Mouse (Mus musculus) neural tube, embryonic 11.5 days (tissue): ENCODE data around the gene Tcp10a. TPM values are rescaled to one million over a fixed set of nuclear protein-coding genes. Genes with fewer than 3 reads are reported as not detected.
A peak's percentile ranks its signal among the peaks of the same experiment; 100 is the strongest.
"Not testable (repeated sequence)": the region's sequence is repeated elsewhere in the genome, so short reads cannot be mapped to it uniquely, and the experiment has no call there.

ENCODE experiments used
- ATAC-seq: fragments of 200-750 bp; cut with Nextera tagmentation; 2 replicates; pipeline ENCODE4 v1.8.0; 2017; ENCODE audit warnings: moderate number of reproducible peaks, mild to moderate bottlenecking, moderate TSS enrichment, moderate library complexity; ENCODE audit not compliant: insufficient read depth, low FRiP score, low TSS enrichment
- DNase-seq: peaks from one replicate; pipeline ENCODE4 v3.0.0-alpha.2; 2015; ENCODE audit warnings: low spot score
- H3K27ac ChIP-seq: fragments of 300-500 bp; sonication (generic); 2 replicates; pipeline ENCODE4 v1.5.1; 2014; ENCODE audit warnings: low read depth, mild to moderate bottlenecking, low read length
- H3K27me3 ChIP-seq: fragments of 300-500 bp; sonication (generic); 2 replicates; pipeline ENCODE4 v1.6.1; 2014; ENCODE audit warnings: mild to moderate bottlenecking, low read length, mixed read lengths; ENCODE audit not compliant: control insufficient read depth, insufficient read depth
- H3K36me3 ChIP-seq: fragments of 300-500 bp; sonication (generic); 2 replicates; pipeline ENCODE4 v1.6.1; 2014; ENCODE audit warnings: mild to moderate bottlenecking, low read length, moderate library complexity, mixed read lengths; ENCODE audit not compliant: control insufficient read depth, insufficient read depth
- H3K4me1 ChIP-seq: fragments of 300-500 bp; sonication (generic); 2 replicates; pipeline ENCODE4 v1.6.1; 2014; ENCODE audit warnings: low read length, mixed read lengths; ENCODE audit not compliant: control insufficient read depth, insufficient read depth
- H3K4me2 ChIP-seq: fragments of 300-500 bp; sonication (generic); 2 replicates; pipeline ENCODE4 v1.6.1; 2014; ENCODE audit warnings: low read depth, mild to moderate bottlenecking, moderate library complexity
- H3K4me3 ChIP-seq: fragments of 300-500 bp; sonication (generic); 2 replicates; pipeline ENCODE4 v1.5.1; 2014; ENCODE audit warnings: low read depth, low read length
- H3K9ac ChIP-seq: fragments of 300-500 bp; sonication (generic); 2 replicates; pipeline ENCODE4 v1.6.1; 2014; ENCODE audit warnings: mild to moderate bottlenecking, low read length
- H3K9me3 ChIP-seq: fragments of 300-500 bp; sonication (generic); 2 replicates; pipeline ENCODE4 v1.6.1; 2016; ENCODE audit warnings: low read length; ENCODE audit not compliant: control insufficient read depth
- WGBS: fragments of 180-500 bp; shearing (Covaris S2); extraction: QIAGEN DNeasy Blood & Tissue Kit; methylation state at CpG from one replicate; pipeline ENCODE4 v1.1.7; 2014; 5-methylcytosine and 5-hydroxymethylcytosine counted together
- polyA plus RNA-seq: library from polyadenylated mRNA; unstranded; fragments of >200 nt; fragmentation: Nextera tagmentation; extraction: Ambion mirVana; gene quantifications from 2 replicates; pipeline ENCODE4 v1.2.1, GENCODE M21; 2014

Tcp10a gene
- polyA plus RNA-seq, 1 experiment from 2014 or later = not detected

DNA sequence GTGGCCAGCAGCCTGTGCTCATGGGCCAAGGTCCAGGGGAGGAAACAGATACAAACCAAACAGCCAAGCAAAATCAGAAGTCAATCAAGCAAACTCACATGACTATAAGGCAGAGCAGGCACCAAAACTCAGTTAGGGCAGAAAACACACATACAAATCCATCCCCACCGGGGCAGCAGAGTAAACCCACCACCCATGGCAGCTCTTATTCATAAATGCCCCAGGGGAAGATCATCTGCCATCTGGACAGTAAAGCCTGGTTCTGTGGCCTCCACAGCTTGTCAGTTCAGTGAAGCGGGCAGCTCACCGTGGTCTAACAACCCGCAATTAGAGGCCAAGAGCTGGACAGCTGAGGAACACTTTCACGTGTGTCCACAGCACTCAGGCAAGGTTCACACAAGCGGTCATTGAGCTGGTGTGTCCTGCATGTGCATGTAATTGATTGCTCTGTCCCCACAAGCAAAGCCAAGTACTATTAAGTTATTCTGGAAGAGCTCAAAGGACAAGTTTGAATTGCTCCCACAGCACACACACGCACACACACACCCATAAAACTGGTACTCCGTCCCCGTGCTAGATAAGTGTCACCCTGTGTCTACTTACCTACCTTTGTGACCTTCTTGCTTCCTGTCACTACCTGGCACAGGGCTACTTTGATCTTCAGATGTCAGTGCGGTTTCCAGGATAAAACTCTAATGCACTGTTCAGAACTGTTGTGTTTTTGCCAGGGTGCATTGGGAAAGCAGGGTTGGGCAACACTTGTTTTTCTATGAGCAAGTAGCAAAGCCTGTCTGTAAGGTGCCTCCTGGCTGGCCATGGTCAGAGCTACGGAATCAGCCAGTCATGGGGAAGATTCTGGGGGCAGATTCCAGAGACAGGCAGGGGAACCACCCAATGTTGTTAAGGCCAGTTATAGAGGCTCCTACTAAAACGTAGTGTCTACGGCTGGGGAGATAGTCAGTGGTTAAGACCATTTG, 59.0 kb downstream of the Tcp10a start:
- 79% methylated on average over 9 of the region's 13 CpGs for WGBS
- not testable (repeated sequence) for H3K27ac ChIP-seq

DNA sequence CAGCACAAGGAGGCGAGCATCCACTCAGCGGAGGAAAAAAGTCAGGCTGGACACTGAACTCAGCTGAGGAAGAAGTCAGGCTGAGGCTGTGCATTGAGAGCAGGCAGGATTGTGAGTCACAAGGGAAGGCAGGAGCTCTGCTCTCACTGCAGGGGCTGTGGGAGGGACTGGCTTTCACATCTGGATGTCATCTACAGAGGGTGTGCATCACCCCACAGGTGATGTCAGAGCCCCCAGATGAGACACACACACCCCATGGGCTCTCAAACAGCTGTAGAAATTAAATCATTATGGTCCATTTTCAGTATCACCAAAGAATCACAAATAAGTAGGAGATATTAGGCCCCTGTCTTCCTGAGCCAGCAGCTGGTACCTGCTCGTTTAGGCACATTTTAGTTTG, 60.9 kb downstream of the Tcp10a start, which contains the start of gene Unc93a2:
Unc93a2 (minus strand) TSS at position 101 of the 400 bp plus-strand sequence.
- DNase-seq, H3K9me3 ChIP-seq, H3K4me1 ChIP-seq, ATAC-seq, H3K36me3 ChIP-seq, H3K4me2 ChIP-seq, H3K27ac ChIP-seq, H3K9ac ChIP-seq, H3K27me3 ChIP-seq, H3K4me3 ChIP-seq: not testable (repeated sequence)
- WGBS = 83% methylated on average over 3 of the region's 3 CpGs

More for the DNA sequence above, 59.0 kb downstream of the Tcp10a start:
- ATAC-seq, H3K4me3 ChIP-seq, H3K4me1 ChIP-seq, H3K9ac ChIP-seq, H3K4me2 ChIP-seq, H3K36me3 ChIP-seq, DNase-seq, H3K9me3 ChIP-seq, H3K27me3 ChIP-seq: not testable (repeated sequence)

DNA sequence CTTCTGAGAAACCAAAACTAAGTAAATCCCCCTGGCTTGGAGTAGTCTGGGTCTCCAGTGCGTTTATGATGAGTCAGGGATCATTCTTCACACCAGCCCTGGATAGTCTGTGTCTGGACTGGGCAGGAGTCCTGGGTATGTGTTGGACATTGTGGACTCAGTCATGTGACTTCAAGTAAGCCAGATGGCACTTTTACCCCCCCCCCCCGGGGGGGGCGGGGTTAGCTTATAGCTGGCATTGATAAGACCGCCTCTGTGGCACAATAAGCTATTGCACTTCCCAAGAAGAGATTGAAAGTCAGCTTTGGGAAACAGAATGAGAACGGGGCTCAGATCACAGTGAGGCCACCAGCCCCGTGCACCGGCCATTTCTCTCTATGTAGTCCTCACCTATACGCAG, 61.6 kb downstream of the Tcp10a start:
- H3K4me3 ChIP-seq, H3K4me1 ChIP-seq, H3K9ac ChIP-seq, H3K4me2 ChIP-seq, H3K27ac ChIP-seq, H3K27me3 ChIP-seq, H3K9me3 ChIP-seq, H3K36me3 ChIP-seq: not testable (repeated sequence)
- ATAC-seq (peak; percentile 35; the same call in 1 of the 2 replicates), DNase-seq (peak; percentile 41)
- WGBS = 72% methylated on average over 8 of the region's 8 CpGs

DNA sequence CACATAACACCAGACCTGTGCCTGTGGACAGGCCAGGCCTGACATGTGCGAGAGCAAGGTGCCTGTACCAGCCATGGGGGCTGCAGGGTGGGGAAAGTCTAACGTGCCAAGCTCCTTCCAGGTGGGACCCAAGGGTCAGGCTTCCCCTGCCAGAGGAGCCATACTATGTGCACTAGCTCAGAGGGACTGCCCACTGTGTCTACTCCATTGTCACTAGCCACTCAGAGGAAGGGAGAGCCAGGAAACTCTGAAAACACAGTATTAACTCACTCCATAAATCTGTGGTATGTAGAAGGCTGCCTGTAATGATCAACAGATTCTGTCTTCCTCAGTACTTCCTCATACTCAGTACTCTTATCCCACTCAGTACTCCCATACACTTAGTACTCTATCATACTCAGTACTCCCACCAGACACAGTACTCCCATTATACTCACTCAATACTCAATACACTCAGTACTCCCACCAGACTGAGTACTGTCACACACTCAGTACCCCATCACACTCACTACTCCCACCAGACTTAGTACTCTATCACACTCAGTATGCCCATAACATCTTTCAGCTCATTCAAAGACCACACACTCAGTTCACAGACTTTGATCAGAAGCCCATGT, 64.0 kb downstream of the Tcp10a start:
- WGBS = no CpG with 5 or more reads among the region's 2 CpGs
- not testable (repeated sequence) for H3K27ac ChIP-seq, ATAC-seq, H3K4me3 ChIP-seq, H3K4me1 ChIP-seq, H3K9ac ChIP-seq, H3K4me2 ChIP-seq, H3K9me3 ChIP-seq, DNase-seq, H3K36me3 ChIP-seq, H3K27me3 ChIP-seq

DNA sequence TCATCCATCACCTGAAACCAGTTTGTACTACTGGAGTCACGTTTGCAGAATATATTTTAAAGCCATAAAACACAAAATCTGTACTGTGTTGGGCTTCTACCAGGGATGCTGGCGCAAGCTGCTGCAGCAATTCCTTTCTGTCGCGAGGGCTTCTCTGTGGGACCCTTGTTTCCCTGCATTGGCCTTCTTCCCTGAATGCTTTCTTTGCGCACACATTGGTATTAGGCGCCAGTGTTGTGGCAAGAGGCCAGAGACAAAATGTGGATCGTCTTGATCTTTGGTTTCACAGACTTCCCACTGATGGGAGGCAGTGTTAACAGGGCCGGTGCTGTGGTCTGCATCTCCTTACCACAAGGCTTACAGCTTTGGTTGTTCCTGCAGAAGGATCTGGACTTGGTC, 64.5 kb downstream of the Tcp10a start:
- H3K4me3 ChIP-seq, H3K27me3 ChIP-seq, H3K4me1 ChIP-seq, ATAC-seq, H3K9ac ChIP-seq, H3K9me3 ChIP-seq, H3K27ac ChIP-seq, H3K36me3 ChIP-seq, H3K4me2 ChIP-seq, DNase-seq: not testable (repeated sequence)
- 91% methylated on average over 6 of the region's 8 CpGs for WGBS

DNA sequence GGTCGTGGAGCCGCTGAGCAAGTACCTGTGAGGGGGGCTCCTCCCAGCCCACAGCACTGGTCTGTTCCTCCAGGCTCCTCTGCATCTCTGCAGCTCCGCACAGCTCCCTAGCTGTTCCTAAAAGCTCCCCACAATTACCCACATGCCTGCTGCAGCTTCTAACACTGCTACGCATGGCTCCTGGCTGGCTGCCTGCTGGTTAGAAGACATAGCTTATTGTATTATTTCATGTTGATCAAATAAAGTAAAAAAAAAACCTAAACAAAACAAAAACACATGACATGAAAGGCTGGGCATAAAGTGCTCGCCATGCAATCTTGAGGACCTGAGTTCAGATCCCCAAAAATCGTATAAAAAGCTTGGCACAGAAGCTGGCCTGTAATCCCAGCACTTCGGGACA, 65.5 kb downstream of the Tcp10a start:
- H3K4me3 ChIP-seq, H3K4me2 ChIP-seq, H3K9ac ChIP-seq, H3K4me1 ChIP-seq, H3K9me3 ChIP-seq, H3K36me3 ChIP-seq, ATAC-seq, DNase-seq, H3K27me3 ChIP-seq, H3K27ac ChIP-seq: not testable (repeated sequence)
- WGBS = 90% methylated on average over 7 of the region's 7 CpGs

DNA sequence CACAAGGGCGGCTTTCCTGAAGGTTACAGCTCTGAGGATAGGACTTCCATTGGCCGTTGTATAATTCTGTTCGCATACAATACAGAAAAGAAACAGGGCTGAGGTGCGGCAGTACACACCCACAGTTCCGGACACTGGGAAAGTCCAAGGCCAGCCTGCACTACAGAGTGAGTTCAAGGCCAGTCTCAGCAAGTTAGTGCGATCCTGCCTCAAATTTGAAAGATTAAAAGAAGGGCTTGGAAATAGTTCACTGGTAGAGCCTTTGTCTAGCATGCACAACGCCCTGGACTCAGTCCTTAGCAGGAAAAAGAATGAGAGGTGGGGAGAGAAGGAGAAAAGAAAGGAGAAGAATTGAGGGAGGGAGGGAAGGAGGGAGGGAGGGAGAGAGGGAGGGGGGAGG, 70.7 kb downstream of the Tcp10a start:
- H3K4me3 ChIP-seq, H3K4me2 ChIP-seq, H3K36me3 ChIP-seq, H3K9ac ChIP-seq, H3K27me3 ChIP-seq, H3K4me1 ChIP-seq, H3K9me3 ChIP-seq, DNase-seq, ATAC-seq, H3K27ac ChIP-seq: not testable (repeated sequence)
- 92% methylated on average over 7 of the region's 7 CpGs for WGBS
